Mouse (Mus musculus) lung, postnatal 0 days (tissue): ENCODE results near the gene Mttp. TPM values are rescaled to one million over a fixed set of nuclear protein-coding genes. Genes with fewer than 3 reads are reported as not detected.

ENCODE experiments used
- ATAC-seq: fragments of 200-750 bp; cut with Nextera tagmentation; 2 replicates; pipeline ENCODE4 v1.8.0; 2017; ENCODE audit warnings: moderate library complexity
- DNase-seq: peaks from one replicate; pipeline ENCODE4 v3.0.0-alpha.2; 2016; ENCODE audit warnings: low spot score
- H3K27ac ChIP-seq: fragments of 300-500 bp; sonication (generic); 2 replicates; pipeline ENCODE4 v1.5.1; 2014; ENCODE audit warnings: antibody characterized with exemption, mild to moderate bottlenecking, low read length, mixed read lengths
- H3K27me3 ChIP-seq: fragments of 300-500 bp; sonication (generic); replicated peaks from 2 replicates; pipeline ENCODE4 v1.6.1; 2014; ENCODE audit warnings: low read length, mixed read lengths; ENCODE audit not compliant: insufficient read depth
- H3K36me3 ChIP-seq: fragments of 300-500 bp; sonication (generic); 2 replicates; pipeline ENCODE4 v1.6.1; 2014; ENCODE audit warnings: low read length, mixed read lengths; ENCODE audit not compliant: insufficient read depth
- H3K4me1 ChIP-seq: fragments of 300-500 bp; sonication (generic); 2 replicates; pipeline ENCODE4 v1.6.1; 2014; ENCODE audit warnings: antibody characterized with exemption, low read depth, low read length, mixed read lengths; ENCODE audit not compliant: insufficient read depth
- H3K4me2 ChIP-seq: fragments of 300-500 bp; sonication (generic); replicated peaks from 2 replicates; pipeline ENCODE4 v1.6.1; 2014; ENCODE audit warnings: low read depth, mild to moderate bottlenecking, low read length, moderate library complexity, mixed read lengths
- H3K4me3 ChIP-seq: fragments of 300-500 bp; sonication (generic); 2 replicates; pipeline ENCODE4 v1.5.1; 2014; ENCODE audit warnings: low read depth, low read length
- H3K9ac ChIP-seq: fragments of 300-500 bp; sonication (generic); replicated peaks from 2 replicates; pipeline ENCODE4 v1.6.1; 2014; ENCODE audit warnings: low read depth, mild to moderate bottlenecking
- H3K9me3 ChIP-seq: fragments of 300-500 bp; sonication (generic); 2 replicates; pipeline ENCODE4 v1.6.1; 2016; ENCODE audit warnings: low read length, mixed read lengths
- CTCF ChIP-seq: IDR thresholded peaks from 2 replicates; pipeline ENCODE4 v1.5.1; 2016; ENCODE audit warnings: antibody characterized with exemption, mild to moderate bottlenecking
- EP300 ChIP-seq: IDR thresholded peaks from 2 replicates; pipeline ENCODE4 v1.6.1; 2016; ENCODE audit warnings: antibody characterized with exemption, mild to moderate bottlenecking, control low read depth
- WGBS: fragments of 180-500 bp; shearing (Covaris S2); extraction: QIAGEN DNeasy Blood & Tissue Kit; methylation state at CpG from one replicate; pipeline ENCODE4 v1.1.7; 2014; 5-methylcytosine and 5-hydroxymethylcytosine counted together
- polyA plus RNA-seq: library from polyadenylated mRNA; unstranded; fragments of >200 nt; fragmentation: Nextera tagmentation; extraction: Ambion mirVana; gene quantifications from 2 replicates; pipeline ENCODE4 v1.2.1, GENCODE M21; 2015

Gene Mttp
- polyA plus RNA-seq, 1 experiment from 2014 or later: 5.5 TPM

- H3K4me1 ChIP-seq: no peaks in the 10 kb centered on the region
- no peaks in the 10 kb centered on the region for H3K27me3 ChIP-seq
- no peaks in the 10 kb centered on the region for H3K36me3 ChIP-seq
- H3K9me3 ChIP-seq: no peaks in the 10 kb centered on the region
- no peak for ATAC-seq
- H3K27ac ChIP-seq: no peak overlapping the region
- H3K9ac ChIP-seq: no peak overlapping the region
- no peak for DNase-seq
- H3K4me3 ChIP-seq: no peak overlapping the region
- TF ChIP-seq EP300: no peak
- TF ChIP-seq CTCF: no peak
- no peak overlapping the region for H3K4me2 ChIP-seq
- 59% methylated on average over 4 of the region's 4 CpGs for WGBS
Measured at GRCm38 (mm10) chr3:138062673-138063072, 82.1 kb downstream of the Mttp start.

DNA sequence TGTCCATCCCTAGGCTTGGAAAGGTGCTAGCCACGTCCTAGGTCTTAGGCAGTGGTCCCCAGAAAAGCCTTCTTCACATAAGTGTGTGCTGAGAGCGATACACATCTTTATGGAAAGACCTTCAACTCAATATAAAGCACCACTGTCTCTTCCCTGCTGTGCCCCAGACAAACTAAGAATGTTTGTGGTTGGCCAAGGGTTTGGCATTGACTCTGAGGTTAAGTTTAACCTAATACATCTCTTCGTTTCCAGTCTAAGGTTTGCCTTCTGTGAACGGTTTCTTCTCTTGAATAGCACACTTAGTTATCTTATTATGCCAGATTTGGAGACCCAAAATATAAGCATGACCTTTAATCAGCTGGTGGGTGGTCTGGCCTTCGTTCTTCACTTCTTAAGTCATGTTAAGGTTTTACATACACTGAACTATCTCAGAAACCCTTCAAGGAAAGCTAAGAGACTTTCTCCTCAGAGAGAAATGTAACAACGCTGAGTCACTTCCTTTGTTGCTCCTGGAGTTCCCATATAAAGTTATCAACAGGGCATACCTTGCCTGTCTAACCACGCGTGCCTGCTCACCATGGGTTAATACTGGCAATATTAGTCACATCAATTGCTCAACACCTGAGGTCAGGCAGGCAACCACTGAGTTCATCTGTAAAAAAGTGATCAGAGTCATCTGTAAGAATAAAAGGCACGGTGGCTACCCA is 83.4 kb downstream of the Mttp start:
- H3K27ac ChIP-seq: no peak overlapping the region
- H3K9me3 ChIP-seq: no peaks in the 10 kb centered on the region
- DNase-seq (no peak), ATAC-seq (no peak)
- H3K4me1 ChIP-seq: no peaks in the 10 kb centered on the region
- TF ChIP-seq CTCF (no peak), EP300 (no peak)
- no peak overlapping the region for H3K4me2 ChIP-seq
- no peaks in the 10 kb centered on the region for H3K36me3 ChIP-seq
- H3K4me3 ChIP-seq: no peak overlapping the region
- H3K27me3 ChIP-seq: no peaks in the 10 kb centered on the region
- no peak overlapping the region for H3K9ac ChIP-seq
- WGBS: 75% methylated on average over 9 of the region's 9 CpGs

DNA sequence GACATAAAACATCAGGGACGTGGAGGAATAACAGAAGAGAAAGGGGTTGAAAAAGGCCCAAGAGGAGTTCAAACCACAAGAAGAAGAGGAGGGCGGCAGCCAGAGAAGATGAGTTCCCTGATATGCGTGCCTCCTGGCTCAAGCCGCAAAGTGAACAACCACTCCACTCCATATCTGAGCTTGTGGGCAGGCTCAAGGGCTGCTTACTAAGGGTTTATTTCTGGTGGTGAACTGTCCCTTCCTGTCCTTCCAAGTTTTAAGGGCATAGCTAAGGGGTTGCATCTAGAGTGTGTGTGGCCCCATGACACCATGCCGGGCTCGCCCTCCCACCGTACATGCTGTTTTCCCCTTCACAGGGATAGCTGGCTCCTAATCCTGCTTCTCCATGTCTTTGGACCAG is 84.3 kb downstream of the Mttp start:
- DNase-seq (no peak), ATAC-seq (no peak)
- Histone ChIP-seq H3K9ac (no peak overlapping the region), H3K27ac (no peak overlapping the region), H3K36me3 (no peaks in the 10 kb centered on the region), H3K4me3 (no peak overlapping the region), H3K9me3 (no peaks in the 10 kb centered on the region), H3K4me1 (no peaks in the 10 kb centered on the region), H3K4me2 (no peak overlapping the region), H3K27me3 (no peaks in the 10 kb centered on the region)
- TF ChIP-seq CTCF: no peak
- TF ChIP-seq EP300: no peak
- WGBS: 92% methylated on average over 7 of the region's 7 CpGs

- H3K4me3 ChIP-seq: no peak overlapping the region
- no peak for DNase-seq
- H3K36me3 ChIP-seq: no peaks in the 10 kb centered on the region
- no peak overlapping the region for H3K27ac ChIP-seq
- peaks cover 5% of the 10 kb centered on the region; the same call in 1 of the 2 replicates for H3K4me1 ChIP-seq
- no peak for ATAC-seq
- H3K4me2 ChIP-seq: no peak overlapping the region
- no peak overlapping the region for H3K9ac ChIP-seq
- H3K9me3 ChIP-seq: no peaks in the 10 kb centered on the region
- 44% methylated on average over 4 of the region's 4 CpGs for WGBS
- TF ChIP-seq EP300 (no peak), CTCF (no peak)
- H3K27me3 ChIP-seq: no peaks in the 10 kb centered on the region
Measured at GRCm38 (mm10) chr3:138058226-138058625, 86.5 kb downstream of the Mttp start.

DNA sequence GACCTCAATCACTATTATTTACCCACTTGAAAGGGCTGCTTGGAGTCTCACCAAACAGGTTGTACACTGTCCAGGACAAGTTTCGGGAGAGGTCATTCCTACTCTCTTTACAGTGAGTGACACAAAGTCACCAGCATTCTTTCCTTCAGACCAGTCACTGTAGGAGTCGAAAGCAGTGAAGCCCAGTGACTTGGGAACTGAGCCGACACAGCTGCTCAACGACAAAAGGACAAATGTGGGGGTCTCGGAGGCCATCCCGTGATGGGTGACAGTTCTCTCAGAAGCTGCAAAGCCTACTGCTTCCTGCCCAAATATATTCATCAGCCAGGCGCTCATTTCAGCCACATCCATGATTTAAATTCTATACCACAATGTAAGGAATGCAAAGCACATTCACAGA is 87.8 kb downstream of the Mttp start:
- H3K9ac ChIP-seq: no peak overlapping the region
- 40% methylated on average over 7 of the region's 7 CpGs for WGBS
- no peak overlapping the region for H3K27ac ChIP-seq
- H3K4me3 ChIP-seq: no peak overlapping the region
- no peaks in the 10 kb centered on the region for H3K9me3 ChIP-seq
- TF ChIP-seq EP300: no peak
- TF ChIP-seq CTCF: no peak
- ATAC-seq: peak; percentile 50
- H3K4me2 ChIP-seq: no peak overlapping the region
- H3K36me3 ChIP-seq: no peaks in the 10 kb centered on the region
- H3K4me1 ChIP-seq: peaks cover 5% of the 10 kb centered on the region; the same call in 1 of the 2 replicates
- H3K27me3 ChIP-seq: no peaks in the 10 kb centered on the region
- DNase-seq: no peak

DNA sequence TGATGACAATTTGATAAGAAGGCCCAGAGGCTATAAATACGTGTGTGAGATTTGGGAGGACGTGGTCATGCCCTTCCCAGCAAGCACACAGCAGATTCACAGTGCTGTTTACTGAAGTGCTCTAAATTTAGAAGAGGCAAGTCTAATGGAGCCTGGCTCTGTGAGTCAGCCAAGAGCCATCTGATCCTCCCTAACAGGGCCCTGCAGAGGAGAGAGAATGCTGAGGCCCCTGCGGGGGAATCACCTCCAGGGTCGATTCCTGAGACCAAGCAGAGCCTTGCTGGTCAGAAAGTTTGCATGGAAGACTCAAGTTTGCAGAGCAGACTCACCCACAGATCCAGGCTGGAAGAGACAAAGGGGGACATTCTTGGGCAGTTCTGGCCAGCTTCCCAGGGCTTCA is 90.8 kb downstream of the Mttp start:
- no peak overlapping the region for H3K4me2 ChIP-seq
- H3K36me3 ChIP-seq: no peaks in the 10 kb centered on the region
- peak; percentile 51 for DNase-seq
- no peak overlapping the region for H3K9ac ChIP-seq
- H3K27me3 ChIP-seq: no peaks in the 10 kb centered on the region
- peak; percentile 56 for ATAC-seq
- no peak overlapping the region for H3K4me3 ChIP-seq
- H3K27ac ChIP-seq: no peak overlapping the region
- no peak for TF ChIP-seq EP300
- no peak for TF ChIP-seq CTCF
- 8% methylated on average over 4 of the region's 4 CpGs for WGBS
- no peaks in the 10 kb centered on the region for H3K9me3 ChIP-seq
- H3K4me1 ChIP-seq: peaks cover 5% of the 10 kb centered on the region; the same call in 1 of the 2 replicates
